Mouse (Mus musculus) forebrain, embryonic 14.5 days (tissue): ENCODE results near the gene Mib2. TPM values are rescaled to one million over a fixed set of nuclear protein-coding genes. Genes with fewer than 3 reads are reported as not detected.
"Not testable (repeated sequence)": the region's sequence is repeated elsewhere in the genome, so short reads cannot be mapped to it uniquely, and the experiment has no call there.

Experiments
- ATAC-seq: fragments of 200-750 bp; cut with Nextera tagmentation; 2 replicates; pipeline ENCODE4 v1.8.0; 2017; ENCODE audit warnings: mild to moderate bottlenecking, moderate library complexity
- DNase-seq: peaks from one replicate; pipeline ENCODE4 v3.0.0-alpha.2; 2015; ENCODE audit warnings: low spot score
- H3K27ac ChIP-seq: fragments of 300-500 bp; sonication (generic); 2 replicates; pipeline ENCODE4 v1.5.1; 2014; ENCODE audit warnings: low read depth, mild to moderate bottlenecking, control low read depth, low read length, moderate library complexity
- H3K27me3 ChIP-seq: fragments of 300-500 bp; sonication (generic); replicated peaks from 2 replicates; pipeline ENCODE4 v1.6.1; 2014; ENCODE audit warnings: low read length, control low read depth, mixed read lengths; ENCODE audit not compliant: control insufficient read depth, insufficient read depth
- H3K36me3 ChIP-seq: fragments of 300-500 bp; sonication (generic); 2 replicates; pipeline ENCODE4 v1.6.1; 2014; ENCODE audit warnings: low read length, control low read depth; ENCODE audit not compliant: control insufficient read depth, insufficient read depth
- H3K4me1 ChIP-seq: fragments of 300-500 bp; sonication (generic); 2 replicates; pipeline ENCODE4 v1.6.1; 2014; ENCODE audit warnings: antibody characterized with exemption, low read length, control low read depth; ENCODE audit not compliant: control insufficient read depth, insufficient read depth
- H3K4me2 ChIP-seq: fragments of 300-500 bp; sonication (generic); 2 replicates; pipeline ENCODE4 v1.6.1; 2014; ENCODE audit warnings: mild to moderate bottlenecking, control low read depth, low read length
- H3K4me3 ChIP-seq: fragments of 300-500 bp; sonication (generic); 2 replicates; pipeline ENCODE4 v1.5.1; 2014; ENCODE audit warnings: low read depth, low read length, control low read depth
- H3K9ac ChIP-seq: fragments of 300-500 bp; sonication (generic); 2 replicates; pipeline ENCODE4 v1.6.1; 2014; ENCODE audit warnings: mild to moderate bottlenecking, low read length, control low read depth, moderate library complexity
- H3K9me3 ChIP-seq: fragments of 300-500 bp; sonication (generic); replicated peaks from 2 replicates; pipeline ENCODE4 v1.6.1; 2016; ENCODE audit warnings: low read length, control low read depth, mixed read lengths; ENCODE audit not compliant: control insufficient read depth
- WGBS: fragments of 180-500 bp; shearing (Covaris S2); extraction: QIAGEN DNeasy Blood & Tissue Kit; methylation state at CpG from one replicate; pipeline ENCODE4 v1.1.7; 2014; 5-methylcytosine and 5-hydroxymethylcytosine counted together
- polyA plus RNA-seq: library from polyadenylated mRNA; unstranded; fragments of >200 nt; fragmentation: Nextera tagmentation; extraction: Ambion mirVana; gene quantifications from 2 replicates; pipeline ENCODE4 v1.2.1, GENCODE M21; 2014

Mib2 gene
- polyA plus RNA-seq, 1 experiment from 2014 or later = 25.2 TPM

DNA sequence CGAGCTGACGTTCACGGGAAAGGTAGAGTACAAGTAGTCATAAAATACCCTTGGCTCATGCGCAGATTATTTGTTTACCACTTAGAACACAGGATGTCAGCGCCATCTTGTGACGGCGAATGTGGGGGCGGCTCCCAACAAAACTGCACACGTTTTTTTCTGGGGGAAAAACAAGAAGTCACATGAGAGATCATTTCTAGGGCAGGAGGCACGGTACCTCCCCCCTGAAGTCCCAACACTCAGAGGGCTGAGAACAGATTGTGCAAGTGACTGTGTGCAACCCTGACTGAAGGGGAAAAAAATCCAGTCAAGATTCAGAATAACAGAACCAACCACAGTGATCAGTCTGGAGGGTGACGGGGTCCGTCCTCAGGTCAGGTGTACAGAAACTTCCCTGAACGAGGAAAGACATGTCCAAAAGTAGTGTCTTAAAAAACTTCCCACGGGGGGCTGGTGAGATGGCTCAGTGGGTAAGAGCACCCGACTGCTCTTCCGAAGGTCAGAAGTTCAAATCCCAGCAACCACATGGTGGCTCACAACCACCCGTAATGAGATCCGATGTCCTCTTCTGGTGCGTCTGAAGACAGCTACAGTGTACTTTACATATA is 14.8 kb upstream of the Mib2 start:
- not testable (repeated sequence) for DNase-seq, H3K36me3 ChIP-seq, H3K4me2 ChIP-seq, H3K9me3 ChIP-seq, H3K9ac ChIP-seq, H3K4me1 ChIP-seq, H3K27me3 ChIP-seq, H3K4me3 ChIP-seq, ATAC-seq, H3K27ac ChIP-seq
- 92% methylated on average over 16 of the region's 19 CpGs for WGBS

DNA sequence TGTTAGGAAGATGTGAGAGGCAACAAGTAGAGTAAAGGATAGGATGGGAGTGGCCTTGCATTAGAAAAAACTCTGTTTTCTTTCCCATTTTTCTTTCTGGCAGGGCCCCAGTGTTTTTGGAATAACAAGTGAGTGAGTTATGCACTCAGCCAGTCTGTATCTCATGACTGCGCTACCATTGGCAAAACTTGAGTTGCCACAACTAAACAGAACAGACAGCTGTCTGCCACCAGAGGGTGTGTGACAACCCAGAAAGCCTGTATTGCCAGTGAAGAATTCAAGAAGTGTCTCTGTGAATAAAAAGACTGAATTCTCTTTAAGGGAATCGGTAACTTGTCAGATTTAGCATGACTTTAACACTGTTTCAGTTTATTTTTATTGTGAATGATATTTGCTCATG is 7.0 kb upstream of the Mib2 start:
- H3K4me2 ChIP-seq = no peak overlapping the region
- ATAC-seq (no peak), DNase-seq (peak; percentile 25)
- no peaks in the 10 kb centered on the region for H3K27me3 ChIP-seq
- no peaks in the 10 kb centered on the region for H3K9me3 ChIP-seq
- no peak overlapping the region for H3K4me3 ChIP-seq
- H3K4me1 ChIP-seq = no peaks in the 10 kb centered on the region
- H3K27ac ChIP-seq = no peak overlapping the region
- no peak overlapping the region for H3K9ac ChIP-seq
- H3K36me3 ChIP-seq = no peaks in the 10 kb centered on the region
- 81% methylated on average over 2 of the region's 2 CpGs for WGBS

- no peak overlapping the region for H3K27ac ChIP-seq
- no peak overlapping the region for H3K9ac ChIP-seq
- ATAC-seq (no peak), DNase-seq (no peak)
- WGBS = 65% methylated on average over 2 of the region's 2 CpGs
- H3K4me1 ChIP-seq = peaks cover 6% of the 10 kb centered on the region; the same call in 1 of the 2 replicates
- no peak overlapping the region for H3K4me2 ChIP-seq
- H3K9me3 ChIP-seq = no peaks in the 10 kb centered on the region
- no peak overlapping the region for H3K4me3 ChIP-seq
- H3K36me3 ChIP-seq = no peaks in the 10 kb centered on the region
- H3K27me3 ChIP-seq = no peaks in the 10 kb centered on the region
These were observed 3.1 kb upstream of the Mib2 start for GRCm38 (mm10) chr4:155672082-155672481.

- H3K4me1 ChIP-seq, H3K27ac ChIP-seq, ATAC-seq, H3K36me3 ChIP-seq, H3K27me3 ChIP-seq, H3K4me3 ChIP-seq, DNase-seq, H3K9me3 ChIP-seq, H3K4me2 ChIP-seq, H3K9ac ChIP-seq: not testable (repeated sequence)
- WGBS = 56% methylated on average over 4 of the region's 4 CpGs
These were observed 1.2 kb upstream of the Mib2 start for GRCm38 (mm10) chr4:155670236-155670635.

DNA sequence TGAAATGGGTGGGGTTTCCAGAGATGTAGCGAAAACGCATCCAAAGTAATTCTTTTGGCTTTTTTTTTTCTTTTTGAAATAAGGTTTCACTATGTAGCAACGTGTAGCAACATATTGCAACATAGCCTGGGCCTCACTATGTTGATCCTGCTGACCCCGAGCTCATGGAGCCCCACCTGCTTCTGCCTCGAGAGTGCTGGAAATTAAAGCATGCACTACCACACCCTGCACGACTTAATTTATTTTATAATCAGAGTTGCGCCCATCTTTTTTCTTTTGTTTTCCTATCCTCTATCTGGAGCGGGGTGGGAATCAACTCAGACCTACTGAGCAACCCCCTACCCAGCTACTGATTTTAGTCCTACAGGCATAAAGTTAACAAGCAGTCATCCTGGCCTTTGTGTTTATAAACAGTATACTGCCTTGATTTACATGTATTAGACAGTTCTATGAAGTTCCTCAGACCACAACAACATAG is 639 bp upstream of the Mib2 start:
- DNase-seq (no peak), ATAC-seq (peak; percentile 14)
- peak overlapping the region; percentile 61 for H3K4me2 ChIP-seq
- WGBS = under 1% methylated on average over 8 of the region's 8 CpGs
- H3K4me3 ChIP-seq = peak overlapping the region; percentile 82
- H3K9ac ChIP-seq = no peak overlapping the region
- no peaks in the 10 kb centered on the region for H3K27me3 ChIP-seq
- no peaks in the 10 kb centered on the region for H3K9me3 ChIP-seq
- no peaks in the 10 kb centered on the region for H3K36me3 ChIP-seq
- H3K4me1 ChIP-seq = peaks cover 6% of the 10 kb centered on the region; the same call in 1 of the 2 replicates
- H3K27ac ChIP-seq = no peak overlapping the region

GRCm38 (mm10) chr4:155666903-155667302 is 2.1 kb downstream of the Mib2 start:
- DNase-seq (no peak), ATAC-seq (no peak)
- H3K27me3 ChIP-seq = no peaks in the 10 kb centered on the region
- H3K4me3 ChIP-seq = no peak overlapping the region
- H3K9me3 ChIP-seq = no peaks in the 10 kb centered on the region
- peaks cover 6% of the 10 kb centered on the region; the same call in 1 of the 2 replicates for H3K4me1 ChIP-seq
- H3K4me2 ChIP-seq = no peak overlapping the region
- no peaks in the 10 kb centered on the region for H3K36me3 ChIP-seq
- H3K27ac ChIP-seq = no peak overlapping the region
- no peak overlapping the region for H3K9ac ChIP-seq

DNA sequence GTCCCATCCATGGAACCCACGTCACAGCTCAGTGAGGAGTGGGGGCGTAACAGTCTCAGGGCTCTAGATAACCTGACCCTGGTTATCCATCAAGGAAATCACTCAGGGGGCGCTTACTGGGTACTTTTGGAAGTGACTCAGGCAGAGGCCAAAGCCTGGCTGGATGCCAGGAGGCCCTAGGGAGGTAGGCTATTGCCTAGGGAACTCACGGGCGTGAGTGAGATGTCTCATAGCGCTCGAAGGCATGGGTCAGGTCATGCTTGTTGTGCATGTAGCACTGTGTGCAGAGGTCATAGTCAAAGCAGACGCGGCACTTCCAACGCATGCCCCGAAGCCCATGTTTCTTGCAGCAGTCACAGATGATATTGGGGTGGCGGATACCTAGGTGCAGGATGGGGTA is 8.4 kb downstream of the Mib2 start:
- no peaks in the 10 kb centered on the region for H3K9me3 ChIP-seq
- peaks cover 12% of the 10 kb centered on the region for H3K36me3 ChIP-seq
- DNase-seq (no peak), ATAC-seq (no peak)
- no peaks in the 10 kb centered on the region for H3K4me1 ChIP-seq
- H3K4me2 ChIP-seq = no peak overlapping the region
- no peak overlapping the region for H3K4me3 ChIP-seq
- no peak overlapping the region for H3K27ac ChIP-seq
- WGBS = 89% methylated on average over 12 of the region's 12 CpGs
- no peak overlapping the region for H3K9ac ChIP-seq
- peaks cover 4% of the 10 kb centered on the region for H3K27me3 ChIP-seq

DNA sequence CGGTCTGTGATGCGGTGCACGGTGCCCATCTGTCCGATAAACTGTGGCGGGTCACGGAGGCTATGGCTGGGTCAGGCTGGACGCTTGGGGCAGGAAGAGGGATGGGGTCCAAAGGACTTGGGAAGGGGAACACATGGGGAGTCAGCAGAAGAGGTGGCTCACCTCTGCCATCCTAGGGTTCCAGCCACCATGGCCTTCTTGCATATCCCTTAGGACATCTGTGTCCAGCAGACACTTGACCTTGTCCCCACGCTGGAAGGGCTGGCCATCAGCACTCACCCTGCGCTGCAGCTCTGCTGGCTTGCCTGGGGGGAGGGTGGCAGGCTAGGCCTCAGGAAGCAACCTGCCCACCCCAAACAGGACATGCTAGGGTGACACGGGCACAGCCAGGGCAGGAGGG is 10.0 kb downstream of the Mib2 start:
- H3K4me3 ChIP-seq = no peak overlapping the region
- peaks cover 16% of the 10 kb centered on the region for H3K36me3 ChIP-seq
- peaks cover 20% of the 10 kb centered on the region for H3K27me3 ChIP-seq
- no peak overlapping the region for H3K4me2 ChIP-seq
- 95% methylated on average over 10 of the region's 10 CpGs for WGBS
- no peaks in the 10 kb centered on the region for H3K9me3 ChIP-seq
- H3K4me1 ChIP-seq = peaks cover 6% of the 10 kb centered on the region; the same call in 1 of the 2 replicates
- ATAC-seq = no peak
- DNase-seq = no peak
- no peak overlapping the region for H3K27ac ChIP-seq
- no peak overlapping the region for H3K9ac ChIP-seq

DNA sequence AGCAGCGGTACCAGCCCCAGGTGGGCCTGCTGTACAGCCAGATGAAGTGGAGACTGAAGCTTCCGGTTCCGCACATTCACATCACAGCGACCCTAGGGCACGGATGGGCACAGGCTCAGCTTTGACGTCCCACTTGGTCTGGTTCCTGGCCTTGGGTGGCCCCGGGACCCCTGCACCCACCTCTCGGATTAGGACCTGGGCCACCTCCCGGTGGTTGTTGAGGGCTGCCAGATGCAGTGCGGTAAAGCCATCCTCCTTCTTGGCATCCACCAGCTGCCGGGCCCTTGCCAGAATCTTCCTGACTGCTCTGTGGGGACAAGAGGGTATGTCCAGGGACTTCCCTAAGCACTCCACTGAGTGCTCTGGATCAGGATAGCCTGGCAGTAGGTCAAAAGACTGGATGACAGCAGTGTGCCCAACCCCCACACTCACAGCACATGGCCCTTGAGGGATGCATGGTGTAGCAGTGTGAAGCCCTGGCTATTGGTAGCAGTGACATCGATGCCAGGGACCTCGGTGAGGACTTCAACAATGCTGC is 12.7 kb downstream of the Mib2 start:
- Histone ChIP-seq H3K27ac (no peak overlapping the region), H3K4me1 (peaks cover 18% of the 10 kb centered on the region), H3K4me3 (no peak overlapping the region), H3K9me3 (no peaks in the 10 kb centered on the region), H3K9ac (no peak overlapping the region), H3K4me2 (no peak overlapping the region), H3K27me3 (peaks cover 47% of the 10 kb centered on the region), H3K36me3 (peaks cover 23% of the 10 kb centered on the region)
- no peak for ATAC-seq
- 89% methylated on average over 13 of the region's 13 CpGs for WGBS
- DNase-seq = no peak
